In genomic region chr4:69974208-69974607, GRCm38 (mm10) we compare ENCODE assay signal across 30 mouse cellular contexts.
DNase-seq lines count a peak whose midpoint lies in the region; ATAC-seq and TF ChIP-seq lines count a peak whose summit lies in the region.
"Had no signal": no experiment of that assay in that cellular context is flagged by ENCODE, and none has a peak within 500 bp of the region (broad histone marks: within the 10 kb centered on the region; RNA-seq: fewer than 3 reads in every experiment).

No protein-coding gene starts in this region.

- H3K4me1 ChIP-seq in forebrain, embryonic 12.5 days = no peaks in the 10 kb centered on the region
- H3K4me1 ChIP-seq in forebrain, postnatal 0 days (ENCODE audit: insufficient read depth) = no peaks in the 10 kb centered on the region
- H3K4me1 ChIP-seq in midbrain, embryonic 13.5 days (replicated peaks) = 0 out of 2 replicates have a peak, but pooled peaks cover 2% of the 10 kb centered on the region
- no peaks in the 10 kb centered on the region for H3K4me1 ChIP-seq in midbrain, embryonic 10.5 days
- H3K4me1 ChIP-seq in forebrain, embryonic 13.5 days = peaks cover 4% of the 10 kb centered on the region; the same call in 1 of the 2 replicates
- H3K4me1 ChIP-seq: heart, embryonic 13.5 days; hindbrain, embryonic 12.5 days; liver, embryonic 12.5 days; neural tube, embryonic 12.5 days had no signal

- WGBS in forebrain, embryonic 12.5 days = 19% methylated on average over 2 of the region's 2 CpGs
- WGBS in forebrain, postnatal 0 days = 12% methylated on average over 2 of the region's 2 CpGs
- 34% methylated on average over 2 of the region's 2 CpGs for WGBS in midbrain, embryonic 13.5 days
- WGBS in midbrain, embryonic 10.5 days = 32% methylated on average over 2 of the region's 2 CpGs
- WGBS in forebrain, embryonic 13.5 days = 9% methylated on average over 2 of the region's 2 CpGs

- no peak overlapping the region for H3K9ac ChIP-seq in forebrain, embryonic 12.5 days
- H3K9ac ChIP-seq in forebrain, postnatal 0 days = no peak overlapping the region
- H3K9ac ChIP-seq in midbrain, embryonic 13.5 days (replicated peaks) = no peak overlapping the region
- H3K9ac ChIP-seq in forebrain, embryonic 13.5 days = no peak overlapping the region
- H3K9ac ChIP-seq: heart, embryonic 13.5 days; hindbrain, embryonic 12.5 days; liver, embryonic 12.5 days; liver, postnatal 0 days; neural tube, embryonic 12.5 days had no signal

- H3K9me3 ChIP-seq in forebrain, embryonic 12.5 days = peaks cover 3% of the 10 kb centered on the region; the same call in 1 of the 2 replicates
- H3K9me3 ChIP-seq in forebrain, postnatal 0 days (ENCODE audit: low read length) = peaks cover 3% of the 10 kb centered on the region; the same call in 1 of the 2 replicates
- no peaks in the 10 kb centered on the region for H3K9me3 ChIP-seq in midbrain, embryonic 13.5 days
- no peaks in the 10 kb centered on the region for H3K9me3 ChIP-seq in midbrain, embryonic 10.5 days (replicated peaks)
- H3K9me3 ChIP-seq in forebrain, embryonic 13.5 days (replicated peaks) = no peaks in the 10 kb centered on the region
- H3K9me3 ChIP-seq: heart, embryonic 13.5 days; hindbrain, embryonic 12.5 days; liver, embryonic 12.5 days; neural tube, embryonic 12.5 days had no signal

- H3K4me2 ChIP-seq in forebrain, embryonic 12.5 days = no peak overlapping the region
- no peak overlapping the region for H3K4me2 ChIP-seq in forebrain, postnatal 0 days (ENCODE audit: low read depth)
- no peak overlapping the region for H3K4me2 ChIP-seq in midbrain, embryonic 13.5 days (replicated peaks)
- no peak overlapping the region for H3K4me2 ChIP-seq in forebrain, embryonic 13.5 days
- H3K4me2 ChIP-seq: heart, embryonic 13.5 days; hindbrain, embryonic 12.5 days; liver, embryonic 12.5 days; neural tube, embryonic 12.5 days had no signal

- H3K27ac ChIP-seq in forebrain, embryonic 12.5 days = no peak overlapping the region
- H3K27ac ChIP-seq in forebrain, postnatal 0 days (ENCODE audit: low read depth, low read length) = no peak overlapping the region
- H3K27ac ChIP-seq in midbrain, embryonic 13.5 days = no peak overlapping the region
- no peak overlapping the region for H3K27ac ChIP-seq in midbrain, embryonic 10.5 days (replicated peaks)
- H3K27ac ChIP-seq in forebrain, embryonic 13.5 days = no peak overlapping the region
- H3K27ac ChIP-seq: gastrocnemius, adult 2 months; heart, adult 2 months; heart, embryonic 13.5 days; hindbrain, embryonic 12.5 days; hindbrain, postnatal 0 days; liver, embryonic 12.5 days; neural tube, embryonic 12.5 days had no signal

- no peaks in the 10 kb centered on the region for H3K36me3 ChIP-seq in forebrain, embryonic 12.5 days (replicated peaks)
- no peaks in the 10 kb centered on the region for H3K36me3 ChIP-seq in forebrain, postnatal 0 days (ENCODE audit: insufficient read depth)
- H3K36me3 ChIP-seq in midbrain, embryonic 13.5 days = no peaks in the 10 kb centered on the region
- no peaks in the 10 kb centered on the region for H3K36me3 ChIP-seq in midbrain, embryonic 10.5 days
- no peaks in the 10 kb centered on the region for H3K36me3 ChIP-seq in forebrain, embryonic 13.5 days (ENCODE audit: poor library complexity, severe bottlenecking)
- H3K36me3 ChIP-seq: heart, embryonic 13.5 days; hindbrain, embryonic 12.5 days; liver, embryonic 12.5 days; neural tube, embryonic 12.5 days had no signal

- H3K27me3 ChIP-seq in forebrain, embryonic 12.5 days = peaks cover 7% of the 10 kb centered on the region; the same call in 1 of the 2 replicates
- no peaks in the 10 kb centered on the region for H3K27me3 ChIP-seq in forebrain, postnatal 0 days (ENCODE audit: insufficient read depth, low read length)
- H3K27me3 ChIP-seq in midbrain, embryonic 13.5 days = no peaks in the 10 kb centered on the region
- H3K27me3 ChIP-seq in midbrain, embryonic 10.5 days (ENCODE audit: low read depth, poor library complexity, severe bottlenecking) = no peaks in the 10 kb centered on the region
- no peaks in the 10 kb centered on the region for H3K27me3 ChIP-seq in forebrain, embryonic 13.5 days
- H3K27me3 ChIP-seq: heart, embryonic 13.5 days; hindbrain, embryonic 12.5 days; liver, embryonic 12.5 days; neural tube, embryonic 12.5 days had no signal

- H3K4me3 ChIP-seq in forebrain, embryonic 12.5 days (replicated peaks) = no peak overlapping the region
- H3K4me3 ChIP-seq in forebrain, postnatal 0 days (ENCODE audit: low read depth, low read length) = no peak overlapping the region
- H3K4me3 ChIP-seq in midbrain, embryonic 13.5 days (replicated peaks) = no peak overlapping the region
- H3K4me3 ChIP-seq in midbrain, embryonic 10.5 days = no peak overlapping the region
- no peak overlapping the region for H3K4me3 ChIP-seq in forebrain, embryonic 13.5 days
- H3K4me3 ChIP-seq: gastrocnemius, adult 2 months; heart, adult 2 months; heart, embryonic 13.5 days; hindbrain, embryonic 12.5 days; liver, embryonic 12.5 days; myocyte; neural tube, embryonic 12.5 days had no signal

- ATAC-seq in forebrain, embryonic 12.5 days (ENCODE audit: low FRiP score) = peak; percentile 42; the same call in 1 of the 2 replicates
- ATAC-seq in forebrain, postnatal 0 days = no peak
- peak; percentile 38; the same call in 1 of the 2 replicates for ATAC-seq in midbrain, embryonic 13.5 days
- peak; percentile 61 for ATAC-seq in forebrain, embryonic 13.5 days
- ATAC-seq: activated CD4-positive, CD25-positive, alpha-beta regulatory T cell, adult 4 months; hindbrain, postnatal 0 days; intestine, embryonic 16.5 days; liver, embryonic 12.5 days; liver, postnatal 0 days had no signal

- TF ChIP-seq CTCF in forebrain, postnatal 0 days (IDR thresholded peaks at IDR 0.05; ENCODE audit: low read depth) = no peak

- DNase-seq in forebrain, postnatal 0 days = no peak
- no peak for DNase-seq in midbrain, embryonic 10.5 days (ENCODE audit: low spot score)
- no peak for DNase-seq in left cerebral cortex, adult 9 months (ENCODE audit: low spot score in 2 of 2)
- DNase-seq in spleen, adult 18-20 months = no peak
- DNase-seq: adrenal gland, adult 2 months; adrenal gland, postnatal 36 days; cerebellum, adult 8-10 months; cerebellum, postnatal 25 days; gastrocnemius, adult 2 months; gastrocnemius, postnatal 36 days; heart, adult 2 months; heart, postnatal 10 days; kidney, adult 9 months; kidney, postnatal 14 days; liver, postnatal 0 days; lung, postnatal 36 days; right cerebral cortex, adult 18-20 months; thymus, adult 2 months; thymus, postnatal 36 days had no signal
